Mouse (Mus musculus): ENCODE data around the gene Zfp462. TPM values are rescaled to one million over a fixed set of nuclear protein-coding genes. Genes with fewer than 3 reads are reported as not detected.

The Zfp462 gene
- polyA plus RNA-seq, 1 experiment from 2014 or later = 21.0 TPM

DNA sequence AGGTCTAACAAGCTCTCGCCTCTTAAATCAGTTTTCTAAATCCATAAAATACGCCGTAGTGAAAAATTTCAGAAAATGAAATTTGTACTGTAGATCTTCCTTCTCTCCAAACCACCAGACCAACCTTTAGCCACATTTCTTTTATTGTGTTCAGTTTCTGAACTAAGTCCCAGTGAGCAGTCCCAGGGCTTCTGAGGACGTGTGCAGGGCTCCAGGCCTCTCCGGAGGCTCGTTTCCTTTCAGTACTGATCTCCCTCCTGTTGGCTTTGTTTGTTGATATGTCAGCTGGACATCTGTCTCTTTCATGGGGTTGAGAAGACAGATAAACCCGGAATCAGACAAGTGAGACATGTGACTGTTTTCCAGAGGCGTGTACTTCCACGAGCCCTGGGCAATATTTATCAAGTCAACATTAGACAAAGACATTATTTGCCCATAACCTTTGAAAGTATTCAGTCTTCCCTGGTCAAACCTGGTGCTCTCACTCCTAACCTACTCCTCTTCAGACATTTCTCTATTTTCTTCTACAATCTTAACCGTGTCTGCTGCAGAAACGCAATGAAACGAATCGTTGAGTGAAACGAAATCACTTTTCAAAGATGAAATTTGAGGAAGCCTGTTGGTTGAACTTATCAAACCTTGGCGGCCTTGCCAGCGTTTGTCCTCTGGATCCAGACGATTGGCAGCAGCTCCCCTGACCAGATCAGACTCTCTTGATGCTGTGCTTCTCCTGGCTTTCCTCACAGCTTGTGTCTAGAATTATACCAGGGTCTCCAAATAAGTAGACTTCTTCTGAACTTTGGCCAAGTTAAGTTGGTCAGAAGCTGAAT lies 121.7 kb downstream of the Zfp462 start:
- 77% methylated on average over 17 of the region's 17 CpGs for WGBS
- no peak overlapping the region for H3K27ac ChIP-seq (replicated peaks)

DNA sequence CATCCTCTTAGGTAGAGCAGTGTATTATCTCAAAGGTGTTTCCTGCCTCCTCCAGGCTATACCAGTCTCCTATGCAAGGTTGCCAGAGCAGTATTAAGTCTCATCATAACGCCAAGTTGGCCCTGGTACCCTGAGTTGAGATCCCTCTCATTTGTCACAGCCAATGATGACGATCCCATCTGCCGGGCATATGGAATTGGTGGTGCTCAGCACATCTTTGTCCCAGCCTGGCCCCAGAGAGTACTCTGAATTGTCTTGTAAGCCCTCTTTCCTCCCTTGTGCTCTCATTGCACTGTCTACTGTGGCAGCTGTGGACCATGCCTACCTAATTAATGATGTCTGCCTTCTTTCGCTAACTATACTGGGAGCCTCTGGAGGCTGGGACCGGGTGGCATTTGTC lies 126.7 kb downstream of the Zfp462 start:
- peaks cover under 1% of the 10 kb centered on the region for H3K4me1 ChIP-seq
- peaks cover 74% of the 10 kb centered on the region for H3K36me3 ChIP-seq
- H3K27ac ChIP-seq (replicated peaks) = peak overlapping the region; percentile 63
- ATAC-seq (replicated peaks) = peak; percentile 62
- no peaks in the 10 kb centered on the region for H3K27me3 ChIP-seq
- H3K4me2 ChIP-seq (replicated peaks) = no peak overlapping the region
- H3K9me3 ChIP-seq = no peaks in the 10 kb centered on the region
- H3K4me3 ChIP-seq = no peak overlapping the region
- H3K9ac ChIP-seq (replicated peaks) = no peak overlapping the region
- WGBS = 59% methylated on average over 5 of the region's 5 CpGs

More for the DNA sequence above, 121.7 kb downstream of the Zfp462 start:
- H3K27me3 ChIP-seq = no peaks in the 10 kb centered on the region
- H3K4me2 ChIP-seq (replicated peaks) = no peak overlapping the region
- no peaks in the 10 kb centered on the region for H3K9me3 ChIP-seq
- H3K4me1 ChIP-seq = no peaks in the 10 kb centered on the region
- no peak overlapping the region for H3K4me3 ChIP-seq
- no peak overlapping the region for H3K9ac ChIP-seq (replicated peaks)
- H3K36me3 ChIP-seq = peaks cover 57% of the 10 kb centered on the region
- no peak for ATAC-seq (replicated peaks)

DNA sequence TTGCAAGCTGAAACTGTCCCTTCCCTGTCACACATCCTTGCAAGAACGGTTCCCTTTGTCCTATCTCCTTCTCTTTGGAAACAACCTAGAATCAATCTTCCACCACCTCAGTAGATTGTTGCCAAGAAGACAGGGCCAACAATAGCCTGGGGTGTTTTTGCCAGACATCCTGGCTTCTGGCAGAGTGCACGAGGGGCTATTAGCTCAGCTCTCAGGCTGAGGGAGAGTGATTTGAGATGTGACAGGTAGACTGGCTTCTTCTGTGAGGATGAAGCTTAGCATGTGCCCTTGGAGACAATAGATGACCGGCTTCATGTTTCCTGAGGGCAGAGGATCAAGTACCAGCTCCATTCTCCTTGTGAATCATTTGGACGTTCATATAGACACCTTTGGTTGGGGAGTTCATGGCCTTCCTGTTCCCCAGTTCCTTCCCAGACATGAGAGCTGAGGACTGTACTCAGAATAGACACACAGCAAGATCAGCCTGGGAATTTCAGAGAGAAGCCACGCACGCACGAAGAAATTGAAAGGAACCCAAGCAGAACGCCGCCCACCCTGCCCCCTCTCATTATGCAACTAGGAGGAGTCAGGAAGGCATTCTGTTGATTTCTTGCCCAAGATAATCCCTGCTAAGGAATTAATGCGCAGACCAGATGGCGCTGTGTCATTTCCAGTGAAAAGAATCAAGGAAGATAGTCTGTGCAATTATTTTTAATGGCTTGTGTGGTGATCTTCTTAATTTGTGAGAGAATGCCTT lies 132.5 kb downstream of the Zfp462 start:
- no peak overlapping the region for H3K4me3 ChIP-seq
- H3K4me1 ChIP-seq = peaks cover 23% of the 10 kb centered on the region
- ATAC-seq (replicated peaks) = peak; percentile 79
- peaks cover 66% of the 10 kb centered on the region for H3K36me3 ChIP-seq
- peak overlapping the region; percentile 89 for H3K27ac ChIP-seq (replicated peaks)
- WGBS = 12% methylated on average over 11 of the region's 11 CpGs
- H3K9me3 ChIP-seq = no peaks in the 10 kb centered on the region
- H3K4me2 ChIP-seq (replicated peaks) = no peak overlapping the region
- H3K27me3 ChIP-seq = no peaks in the 10 kb centered on the region
- H3K9ac ChIP-seq (replicated peaks) = no peak overlapping the region

DNA sequence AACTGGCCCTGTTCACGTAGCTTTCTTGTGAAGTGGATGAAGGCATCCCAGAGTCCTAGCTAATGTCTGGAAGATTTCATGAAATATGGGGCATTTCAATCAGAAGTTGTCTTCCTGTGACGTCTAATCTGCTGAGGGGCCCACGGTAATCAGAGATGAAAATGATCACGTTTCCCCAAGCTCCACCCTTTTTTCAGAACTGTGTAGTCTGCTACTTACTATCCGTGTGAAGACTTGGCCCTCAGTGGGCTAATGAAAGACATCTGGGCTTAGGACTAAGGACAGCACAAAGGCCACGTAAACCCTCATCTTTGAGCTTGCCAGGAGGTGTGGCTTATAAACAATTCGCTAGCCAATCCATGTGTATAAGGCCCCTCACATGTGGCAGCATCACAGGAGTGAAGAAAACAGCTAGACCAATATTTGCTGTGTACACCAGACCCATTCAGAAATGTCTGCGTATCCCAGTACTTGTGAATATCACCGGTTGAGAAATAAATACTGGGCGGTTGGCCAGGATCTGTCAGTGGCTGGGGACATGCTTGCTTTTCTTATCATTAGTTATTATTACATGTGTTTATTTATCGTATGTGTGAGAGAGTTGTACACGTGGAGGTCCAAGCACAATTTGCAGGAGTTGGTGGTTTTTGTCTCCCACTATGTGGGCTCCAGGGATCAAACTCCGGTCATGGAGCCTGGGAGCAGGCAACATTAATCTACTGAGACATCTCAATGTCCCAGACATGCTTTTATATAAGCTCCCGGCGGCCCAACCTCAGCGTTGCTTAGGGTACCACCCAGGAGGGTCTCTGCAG lies 133.3 kb downstream of the Zfp462 start:
- H3K4me1 ChIP-seq = peaks cover 23% of the 10 kb centered on the region
- no peak overlapping the region for H3K4me3 ChIP-seq
- H3K36me3 ChIP-seq = peaks cover 58% of the 10 kb centered on the region
- H3K4me2 ChIP-seq (replicated peaks) = no peak overlapping the region
- peak; percentile 49 for ATAC-seq (replicated peaks)
- no peaks in the 10 kb centered on the region for H3K9me3 ChIP-seq
- no peak overlapping the region for H3K9ac ChIP-seq (replicated peaks)
- 44% methylated on average over 16 of the region's 16 CpGs for WGBS
- H3K27me3 ChIP-seq = no peaks in the 10 kb centered on the region
- peak overlapping the region; percentile 89 for H3K27ac ChIP-seq (replicated peaks)

DNA sequence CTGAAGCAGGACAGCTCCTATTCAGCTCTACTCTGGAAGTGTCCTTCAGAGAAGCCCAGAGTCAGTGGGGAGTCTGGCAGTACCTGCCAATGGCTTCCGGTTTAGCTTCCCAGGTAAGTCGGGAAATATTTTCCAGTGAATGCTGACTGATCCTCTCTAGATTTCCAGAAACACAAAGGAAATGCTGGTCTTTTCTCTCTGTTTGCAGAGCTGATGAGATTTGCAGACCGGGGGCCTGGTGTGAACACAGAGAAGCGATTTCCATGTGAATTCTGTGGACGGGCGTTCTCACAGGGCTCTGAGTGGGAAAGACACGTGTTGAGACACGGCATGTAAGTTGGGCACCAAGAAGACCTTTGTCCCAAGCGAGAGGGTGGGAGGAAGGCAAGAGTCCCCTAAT lies 134.2 kb downstream of the Zfp462 start:
- Histone ChIP-seq H3K4me1 (peaks cover 23% of the 10 kb centered on the region), H3K36me3 (peaks cover 55% of the 10 kb centered on the region), H3K9me3 (no peaks in the 10 kb centered on the region), H3K4me2 (replicated peaks) (no peak overlapping the region), H3K9ac (replicated peaks) (no peak overlapping the region), H3K4me3 (no peak overlapping the region), H3K27ac (replicated peaks) (peak overlapping the region; percentile 89), H3K27me3 (no peaks in the 10 kb centered on the region)
- no peak for ATAC-seq (replicated peaks)
- 86% methylated on average over 9 of the region's 9 CpGs for WGBS

- H3K4me1 ChIP-seq = peaks cover 9% of the 10 kb centered on the region
- H3K9ac ChIP-seq (replicated peaks) = no peak overlapping the region
- 81% methylated on average over 6 of the region's 6 CpGs for WGBS
- no peak overlapping the region for H3K4me2 ChIP-seq (replicated peaks)
- no peak overlapping the region for H3K4me3 ChIP-seq
- H3K36me3 ChIP-seq = peaks cover 34% of the 10 kb centered on the region
- no peak for ATAC-seq (replicated peaks)
- 0 out of 2 replicates have a peak overlapping the region, but pooled peaks have one; percentile 7 for H3K27ac ChIP-seq (replicated peaks)
- H3K9me3 ChIP-seq = no peaks in the 10 kb centered on the region
- H3K27me3 ChIP-seq = no peaks in the 10 kb centered on the region
Observed at GRCm38 (mm10) chr4:55084080-55084688, 139.3 kb downstream of the Zfp462 start.

- Histone ChIP-seq H3K4me1 (peaks cover 10% of the 10 kb centered on the region), H3K36me3 (peaks cover 9% of the 10 kb centered on the region; the same call in 1 of the 2 replicates), H3K27me3 (no peaks in the 10 kb centered on the region), H3K9me3 (no peaks in the 10 kb centered on the region), H3K4me2 (replicated peaks) (no peak overlapping the region), H3K4me3 (no peak overlapping the region), H3K27ac (replicated peaks) (peak overlapping the region; percentile 84), H3K9ac (replicated peaks) (no peak overlapping the region)
- WGBS = 87% methylated on average over 3 of the region's 3 CpGs
- ATAC-seq (replicated peaks) = peak; percentile 66
Observed at GRCm38 (mm10) chr4:55088153-55088552, 143.3 kb downstream of the Zfp462 start.

GRCm38 (mm10) chr4:55088922-55089321 lies 144.1 kb downstream of the Zfp462 start:
- 32% methylated on average over 6 of the region's 6 CpGs for WGBS
- ATAC-seq (replicated peaks) = no peak
- peak overlapping the region; percentile 84 for H3K27ac ChIP-seq (replicated peaks)

GRCm38 (mm10) chr4:55097157-55097556 lies 152.3 kb downstream of the Zfp462 start:
- Histone ChIP-seq H3K9me3 (no peaks in the 10 kb centered on the region), H3K27me3 (no peaks in the 10 kb centered on the region), H3K9ac (replicated peaks) (no peak overlapping the region), H3K4me3 (no peak overlapping the region), H3K4me1 (no peaks in the 10 kb centered on the region), H3K36me3 (no peaks in the 10 kb centered on the region), H3K4me2 (replicated peaks) (no peak overlapping the region), H3K27ac (replicated peaks) (no peak overlapping the region)
- no peak for ATAC-seq (replicated peaks)
- 49% methylated on average over 2 of the region's 2 CpGs for WGBS

More at GRCm38 (mm10) chr4:55088922-55089321, 144.1 kb downstream of the Zfp462 start:
- H3K4me1 ChIP-seq = peaks cover 10% of the 10 kb centered on the region
- H3K27me3 ChIP-seq = no peaks in the 10 kb centered on the region
- H3K4me3 ChIP-seq = no peak overlapping the region
- H3K9me3 ChIP-seq = no peaks in the 10 kb centered on the region
- no peak overlapping the region for H3K9ac ChIP-seq (replicated peaks)
- no peak overlapping the region for H3K4me2 ChIP-seq (replicated peaks)
- H3K36me3 ChIP-seq = peaks cover 4% of the 10 kb centered on the region; the same call in 1 of the 2 replicates

GRCm38 (mm10) chr4:55098366-55098765 lies 153.5 kb downstream of the Zfp462 start:
- ATAC-seq (replicated peaks) = no peak
- Histone ChIP-seq H3K9me3 (no peaks in the 10 kb centered on the region), H3K27me3 (no peaks in the 10 kb centered on the region), H3K36me3 (no peaks in the 10 kb centered on the region), H3K27ac (replicated peaks) (no peak overlapping the region), H3K4me3 (no peak overlapping the region), H3K4me1 (no peaks in the 10 kb centered on the region), H3K4me2 (replicated peaks) (no peak overlapping the region), H3K9ac (replicated peaks) (no peak overlapping the region)
- WGBS = 39% methylated on average over 6 of the region's 6 CpGs

- Histone ChIP-seq H3K27ac (replicated peaks) (no peak overlapping the region), H3K27me3 (no peaks in the 10 kb centered on the region), H3K4me3 (no peak overlapping the region), H3K4me2 (replicated peaks) (no peak overlapping the region), H3K9ac (replicated peaks) (no peak overlapping the region), H3K36me3 (no peaks in the 10 kb centered on the region), H3K9me3 (no peaks in the 10 kb centered on the region), H3K4me1 (no peaks in the 10 kb centered on the region)
- 79% methylated on average over 2 of the region's 2 CpGs for WGBS
- no peak for ATAC-seq (replicated peaks)
Observed at GRCm38 (mm10) chr4:55100851-55101250, 156.0 kb downstream of the Zfp462 start.

Measured in forebrain, embryonic 15.5 days (tissue).